ENCODE assay signal across 8 mouse cellular contexts in genomic region chr1:119034163-119034705, GRCm38 (mm10). TPM values are rescaled to one million over a fixed set of nuclear protein-coding genes. Genes with fewer than 3 reads are reported as not detected.
DNase-seq lines count a peak whose midpoint lies in the region; ATAC-seq and TF ChIP-seq lines count a peak whose summit lies in the region.

No protein-coding gene starts in this region.

- H3K4me3 ChIP-seq in heart, postnatal 0 days (ENCODE audit: low read depth, low read length), result no peak overlapping the region
- H3K4me3 ChIP-seq in embryonic facial prominence, embryonic 11.5 days (ENCODE audit: low read depth, low read length), result no peak overlapping the region
- no peak overlapping the region for H3K4me3 ChIP-seq in hindbrain, embryonic 13.5 days
- no peak overlapping the region for H3K4me3 ChIP-seq in midbrain, embryonic 16.5 days (ENCODE audit: low read depth, low read length)

- no peak for TF ChIP-seq CTCF in heart, postnatal 0 days (IDR thresholded peaks at IDR 0.05; ENCODE audit: low read depth)

- DNase-seq in heart, postnatal 0 days (ENCODE audit: low spot score), result no peak
- DNase-seq in heart, postnatal 4 days, result no peak
- peak; percentile 32 for DNase-seq in embryonic facial prominence, embryonic 11.5 days (ENCODE audit: low spot score)
- no peak for DNase-seq in right cerebral cortex, postnatal 36 days (ENCODE audit: low spot score in 2 of 2)
- no peak for DNase-seq in gastrocnemius, postnatal 25 days
- DNase-seq in cerebellum, postnatal 25 days, result no peak

- no peaks in the 10 kb centered on the region for H3K36me3 ChIP-seq in heart, postnatal 0 days (replicated peaks; ENCODE audit: control insufficient read depth, insufficient read depth, low read length)
- no peaks in the 10 kb centered on the region for H3K36me3 ChIP-seq in embryonic facial prominence, embryonic 11.5 days (replicated peaks; ENCODE audit: control insufficient read depth, insufficient read depth, low read depth, low read length)
- no peaks in the 10 kb centered on the region for H3K36me3 ChIP-seq in hindbrain, embryonic 13.5 days
- no peaks in the 10 kb centered on the region for H3K36me3 ChIP-seq in midbrain, embryonic 16.5 days (ENCODE audit: control insufficient read depth, insufficient read depth, low read length)

- ATAC-seq in heart, postnatal 0 days (ENCODE audit: insufficient read depth, low read depth), result no peak
- no peak for ATAC-seq in embryonic facial prominence, embryonic 11.5 days (replicated peaks; ENCODE audit: insufficient number of reproducible peaks, low FRiP score, low TSS enrichment, low read depth)
- ATAC-seq in hindbrain, embryonic 13.5 days (ENCODE audit: low FRiP score), result no peak
- ATAC-seq in midbrain, embryonic 16.5 days, result no peak

- peak overlapping the region; percentile 87 for H3K27ac ChIP-seq in heart, postnatal 0 days (ENCODE audit: low read depth)
- peak overlapping the region; percentile 92 for H3K27ac ChIP-seq in embryonic facial prominence, embryonic 11.5 days (replicated peaks; ENCODE audit: low read depth, low read length)
- peak overlapping the region; percentile 86 for H3K27ac ChIP-seq in hindbrain, embryonic 13.5 days
- H3K27ac ChIP-seq in midbrain, embryonic 16.5 days (ENCODE audit: low read length), result peak overlapping the region; percentile 51

- no peaks in the 10 kb centered on the region for H3K27me3 ChIP-seq in heart, postnatal 0 days (ENCODE audit: control insufficient read depth, insufficient read depth, low read length)
- no peaks in the 10 kb centered on the region for H3K27me3 ChIP-seq in embryonic facial prominence, embryonic 11.5 days (ENCODE audit: control insufficient read depth, insufficient read depth, low read length)
- H3K27me3 ChIP-seq in hindbrain, embryonic 13.5 days, result no peaks in the 10 kb centered on the region
- H3K27me3 ChIP-seq in midbrain, embryonic 16.5 days (ENCODE audit: control insufficient read depth, insufficient read depth, low read depth, low read length), result no peaks in the 10 kb centered on the region

- H3K9me3 ChIP-seq in heart, postnatal 0 days (replicated peaks; ENCODE audit: control insufficient read depth, low read length), result no peaks in the 10 kb centered on the region
- H3K9me3 ChIP-seq in embryonic facial prominence, embryonic 11.5 days (replicated peaks; ENCODE audit: control insufficient read depth, low read length), result no peaks in the 10 kb centered on the region
- H3K9me3 ChIP-seq in hindbrain, embryonic 13.5 days, result no peaks in the 10 kb centered on the region
- no peaks in the 10 kb centered on the region for H3K9me3 ChIP-seq in midbrain, embryonic 16.5 days (replicated peaks; ENCODE audit: control insufficient read depth, low read length, poor library complexity, severe bottlenecking)

- peak overlapping the region; percentile 23; the same call in 1 of the 2 replicates for H3K9ac ChIP-seq in heart, postnatal 0 days (replicated peaks; ENCODE audit: low read depth, low read length)
- H3K9ac ChIP-seq in embryonic facial prominence, embryonic 11.5 days (replicated peaks; ENCODE audit: low read length), result peak overlapping the region; percentile 14; the same call in 1 of the 2 replicates
- H3K9ac ChIP-seq in hindbrain, embryonic 13.5 days, result peak overlapping the region; percentile 36
- H3K9ac ChIP-seq in midbrain, embryonic 16.5 days (ENCODE audit: low read depth, low read length), result no peak overlapping the region

- no peak for TF ChIP-seq EP300 in heart, postnatal 0 days (IDR thresholded peaks at IDR 0.05; ENCODE audit: low read depth)

- WGBS in heart, postnatal 0 days, result 48% methylated on average over 13 of the region's 13 CpGs
- 26% methylated on average over 13 of the region's 13 CpGs for WGBS in embryonic facial prominence, embryonic 11.5 days
- 21% methylated on average over 13 of the region's 13 CpGs for WGBS in hindbrain, embryonic 13.5 days
- 21% methylated on average over 13 of the region's 13 CpGs for WGBS in midbrain, embryonic 16.5 days

- H3K4me1 ChIP-seq in heart, postnatal 0 days (ENCODE audit: control insufficient read depth, insufficient read depth), result 0 out of 2 replicates have a peak, but pooled peaks cover 7% of the 10 kb centered on the region
- H3K4me1 ChIP-seq in embryonic facial prominence, embryonic 11.5 days (ENCODE audit: control insufficient read depth, insufficient read depth, low read length), result peaks cover 17% of the 10 kb centered on the region
- peaks cover 33% of the 10 kb centered on the region for H3K4me1 ChIP-seq in hindbrain, embryonic 13.5 days (replicated peaks)
- H3K4me1 ChIP-seq in midbrain, embryonic 16.5 days (ENCODE audit: control insufficient read depth, insufficient read depth, low read length), result peaks cover 5% of the 10 kb centered on the region; the same call in 1 of the 2 replicates

- H3K4me2 ChIP-seq in heart, postnatal 0 days (ENCODE audit: low read depth, low read length), result no peak overlapping the region
- no peak overlapping the region; the same call in 1 of the 2 replicates for H3K4me2 ChIP-seq in embryonic facial prominence, embryonic 11.5 days (ENCODE audit: low read depth, low read length)
- 0 out of 2 replicates have a peak overlapping the region, but pooled peaks have one; percentile 13 for H3K4me2 ChIP-seq in hindbrain, embryonic 13.5 days
- H3K4me2 ChIP-seq in midbrain, embryonic 16.5 days (ENCODE audit: low read length), result no peak overlapping the region

RNA-seq across cellular contexts. Expression of gene Gli2, which starts 19.2 kb away (rescaled TPM):
- 5.2 and 14.7 TPM in 2 replicates for total RNA-seq in heart, postnatal 0 days (2014; rRNA removed; ENCODE audit: low replicate concordance)
- polyA plus RNA-seq in heart, postnatal 0 days (2015; fragmentation: Nextera tagmentation; extraction: Ambion mirVana), result 0.60 and 0.93 TPM in 2 replicates
- 1 to 10 TPM; 4.6 to 5.2 TPM for total RNA-seq in heart, postnatal 4 days (2021)
- polyA plus RNA-seq in embryonic facial prominence, embryonic 11.5 days (2014; fragmentation: Nextera tagmentation; extraction: Ambion mirVana), result 13.3 and 14.0 TPM in 2 replicates
- 1.7 and 2.1 TPM in 2 replicates for polyA plus RNA-seq in hindbrain, embryonic 13.5 days (2015; fragmentation: Nextera tagmentation; extraction: Ambion mirVana)
- 1.1 TPM in 2 replicates for polyA plus RNA-seq in midbrain, embryonic 16.5 days (2015; fragmentation: Nextera tagmentation; extraction: Ambion mirVana)
- 1 to 10 TPM; 1.4 to 1.5 TPM for total RNA-seq in gastrocnemius, postnatal 25 days (2021)
